Mouse (Mus musculus): ENCODE data around the gene Gm9887. TPM values are rescaled to one million over a fixed set of nuclear protein-coding genes. Genes with fewer than 3 reads are reported as not detected.
"Not testable (repeated sequence)": the region's sequence is repeated elsewhere in the genome, so short reads cannot be mapped to it uniquely, and the experiment has no call there.

The Gm9887 gene
- under 1 TPM in 2 of 4 experiments, not detected in 2; 0.73 to 0.86 TPM for total RNA-seq (2022)

- DNase-seq = peak; percentile 97
Observed at GRCm38 (mm10) chr12:69371854-69372671, at the start of gene Gm9887, which contains the start of gene Arf6. TSS of gene Gm9887 (minus strand) at chr12:69372458. TSS of gene Arf6 (plus strand) at chr12:69372150.

GRCm38 (mm10) chr12:69420716-69421115 is 48.5 kb upstream of the Gm9887 start:
- DNase-seq = no peak

GRCm38 (mm10) chr12:69419606-69420005 is 47.3 kb upstream of the Gm9887 start:
- DNase-seq = no peak

- DNase-seq = no peak
Observed at GRCm38 (mm10) chr12:69419017-69419605, 46.9 kb upstream of the Gm9887 start.

- DNase-seq = no peak
Observed at GRCm38 (mm10) chr12:69418606-69419005, 46.3 kb upstream of the Gm9887 start.

GRCm38 (mm10) chr12:69417701-69418291 is 45.5 kb upstream of the Gm9887 start:
- DNase-seq = no peak

- no peak for DNase-seq
Observed at GRCm38 (mm10) chr12:69416793-69417192, 44.5 kb upstream of the Gm9887 start.

- no peak for DNase-seq
Observed at GRCm38 (mm10) chr12:69414826-69415572, 42.7 kb upstream of the Gm9887 start.

- no peak for DNase-seq
Observed at GRCm38 (mm10) chr12:69413303-69413702, 41.0 kb upstream of the Gm9887 start.

GRCm38 (mm10) chr12:69411936-69412335 is 39.7 kb upstream of the Gm9887 start:
- DNase-seq = no peak

GRCm38 (mm10) chr12:69410767-69411166 is 38.5 kb upstream of the Gm9887 start:
- no peak for DNase-seq

- no peak for DNase-seq
Observed at GRCm38 (mm10) chr12:69402594-69403167, 30.4 kb upstream of the Gm9887 start.

- DNase-seq = no peak
Observed at GRCm38 (mm10) chr12:69402100-69402499, 29.8 kb upstream of the Gm9887 start.

GRCm38 (mm10) chr12:69400871-69401286 is 28.6 kb upstream of the Gm9887 start:
- DNase-seq = no peak

- DNase-seq = no peak
Observed at GRCm38 (mm10) chr12:69400367-69400766, 28.1 kb upstream of the Gm9887 start.

- no peak for DNase-seq
Observed at GRCm38 (mm10) chr12:69394456-69394855, 22.2 kb upstream of the Gm9887 start.

GRCm38 (mm10) chr12:69393076-69393475 is 20.8 kb upstream of the Gm9887 start:
- no peak for DNase-seq

GRCm38 (mm10) chr12:69390000-69390698 is 17.9 kb upstream of the Gm9887 start:
- DNase-seq = no peak

- DNase-seq = no peak
Observed at GRCm38 (mm10) chr12:69389273-69389938, 17.1 kb upstream of the Gm9887 start.

- no peak for DNase-seq
Observed at GRCm38 (mm10) chr12:69388321-69388869, 16.1 kb upstream of the Gm9887 start.

GRCm38 (mm10) chr12:69386281-69386732 is 14.0 kb upstream of the Gm9887 start:
- not testable (repeated sequence) for DNase-seq
